ENCODE assay signal across 8 mouse cellular contexts in genomic region chr5:140827413-140827812, GRCm38 (mm10). TPM values are rescaled to one million over a fixed set of nuclear protein-coding genes. Genes with fewer than 3 reads are reported as not detected.
DNase-seq lines count a peak whose midpoint lies in the region; ATAC-seq lines count a peak whose summit lies in the region.

No protein-coding gene starts in this region.

- no peak overlapping the region for H3K27ac ChIP-seq in embryonic facial prominence, embryonic 12.5 days
- no peak overlapping the region for H3K27ac ChIP-seq in embryonic facial prominence, embryonic 10.5 days (replicated peaks)
- H3K27ac ChIP-seq in kidney, embryonic 15.5 days = peak overlapping the region; percentile 41
- H3K27ac ChIP-seq in hindbrain, embryonic 14.5 days = no peak overlapping the region
- 0 out of 2 replicates have a peak overlapping the region, but pooled peaks have one; percentile 25 for H3K27ac ChIP-seq in midbrain, embryonic 15.5 days

- no peak overlapping the region for H3K9ac ChIP-seq in embryonic facial prominence, embryonic 12.5 days
- H3K9ac ChIP-seq in kidney, embryonic 15.5 days = no peak overlapping the region
- H3K9ac ChIP-seq in hindbrain, embryonic 14.5 days = peak overlapping the region; percentile 36; the same call in 1 of the 2 replicates
- no peak overlapping the region for H3K9ac ChIP-seq in midbrain, embryonic 15.5 days

- H3K4me2 ChIP-seq in embryonic facial prominence, embryonic 12.5 days (replicated peaks) = 0 out of 2 replicates have a peak overlapping the region, but pooled peaks have one; percentile 82
- H3K4me2 ChIP-seq in kidney, embryonic 15.5 days = peak overlapping the region; percentile 93
- H3K4me2 ChIP-seq in hindbrain, embryonic 14.5 days (replicated peaks) = peak overlapping the region; percentile 95
- peak overlapping the region; percentile 89 for H3K4me2 ChIP-seq in midbrain, embryonic 15.5 days

- H3K9me3 ChIP-seq in embryonic facial prominence, embryonic 12.5 days = no peaks in the 10 kb centered on the region
- H3K9me3 ChIP-seq in embryonic facial prominence, embryonic 10.5 days = no peaks in the 10 kb centered on the region
- H3K9me3 ChIP-seq in kidney, embryonic 15.5 days (replicated peaks) = no peaks in the 10 kb centered on the region
- H3K9me3 ChIP-seq in hindbrain, embryonic 14.5 days (ENCODE audit: control insufficient read depth, low read length) = no peaks in the 10 kb centered on the region
- H3K9me3 ChIP-seq in midbrain, embryonic 15.5 days = no peaks in the 10 kb centered on the region

- H3K4me3 ChIP-seq in embryonic facial prominence, embryonic 12.5 days = no peak overlapping the region
- H3K4me3 ChIP-seq in embryonic facial prominence, embryonic 10.5 days = no peak overlapping the region
- peak overlapping the region; percentile 76; the same call in 1 of the 2 replicates for H3K4me3 ChIP-seq in kidney, embryonic 15.5 days (replicated peaks)
- H3K4me3 ChIP-seq in hindbrain, embryonic 14.5 days (replicated peaks; ENCODE audit: low read length) = peak overlapping the region; percentile 9; the same call in 1 of the 2 replicates
- no peak overlapping the region for H3K4me3 ChIP-seq in midbrain, embryonic 15.5 days

- no peak for ATAC-seq in embryonic facial prominence, embryonic 12.5 days (ENCODE audit: insufficient number of reproducible peaks, insufficient read depth, low FRiP score, low TSS enrichment)
- ATAC-seq in kidney, embryonic 15.5 days (replicated peaks; ENCODE audit: low FRiP score) = no peak
- ATAC-seq in hindbrain, embryonic 14.5 days (ENCODE audit: low FRiP score) = no peak
- ATAC-seq in midbrain, embryonic 15.5 days (replicated peaks) = no peak

- H3K27me3 ChIP-seq in embryonic facial prominence, embryonic 12.5 days = no peaks in the 10 kb centered on the region
- H3K27me3 ChIP-seq in embryonic facial prominence, embryonic 10.5 days (replicated peaks; ENCODE audit: low read depth, poor library complexity, severe bottlenecking) = no peaks in the 10 kb centered on the region
- H3K27me3 ChIP-seq in kidney, embryonic 15.5 days = no peaks in the 10 kb centered on the region
- H3K27me3 ChIP-seq in hindbrain, embryonic 14.5 days (ENCODE audit: control insufficient read depth, insufficient read depth, low read length) = no peaks in the 10 kb centered on the region
- H3K27me3 ChIP-seq in midbrain, embryonic 15.5 days (replicated peaks) = no peaks in the 10 kb centered on the region

- 0 out of 2 replicates have a peak, but pooled peaks cover 4% of the 10 kb centered on the region for H3K36me3 ChIP-seq in embryonic facial prominence, embryonic 12.5 days
- H3K36me3 ChIP-seq in embryonic facial prominence, embryonic 10.5 days (replicated peaks) = peaks cover 21% of the 10 kb centered on the region
- H3K36me3 ChIP-seq in kidney, embryonic 15.5 days = no peaks in the 10 kb centered on the region; the same call in 1 of the 2 replicates
- no peaks in the 10 kb centered on the region; the same call in 1 of the 2 replicates for H3K36me3 ChIP-seq in hindbrain, embryonic 14.5 days (replicated peaks; ENCODE audit: control insufficient read depth, insufficient read depth)
- H3K36me3 ChIP-seq in midbrain, embryonic 15.5 days (replicated peaks) = no peaks in the 10 kb centered on the region

- 56% methylated on average over 2 of the region's 2 CpGs for WGBS in embryonic facial prominence, embryonic 12.5 days
- 61% methylated on average over 2 of the region's 2 CpGs for WGBS in embryonic facial prominence, embryonic 10.5 days
- 50% methylated on average over 2 of the region's 2 CpGs for WGBS in kidney, embryonic 15.5 days
- WGBS in hindbrain, embryonic 14.5 days = 64% methylated on average over 2 of the region's 2 CpGs
- WGBS in midbrain, embryonic 15.5 days = 65% methylated on average over 2 of the region's 2 CpGs

- H3K4me1 ChIP-seq in embryonic facial prominence, embryonic 12.5 days = peaks cover 26% of the 10 kb centered on the region
- peaks cover 37% of the 10 kb centered on the region for H3K4me1 ChIP-seq in embryonic facial prominence, embryonic 10.5 days
- peaks cover 37% of the 10 kb centered on the region for H3K4me1 ChIP-seq in kidney, embryonic 15.5 days
- peaks cover 36% of the 10 kb centered on the region for H3K4me1 ChIP-seq in hindbrain, embryonic 14.5 days (replicated peaks; ENCODE audit: control insufficient read depth, insufficient read depth, low read length)
- peaks cover 45% of the 10 kb centered on the region for H3K4me1 ChIP-seq in midbrain, embryonic 15.5 days

- DNase-seq in embryonic facial prominence, embryonic 10.5 days (ENCODE audit: low spot score) = no peak
- no peak for DNase-seq in kidney, adult 11 months
- no peak for DNase-seq in hindbrain, embryonic 14.5 days (ENCODE audit: low spot score)
- DNase-seq in urinary bladder, postnatal 10 days (ENCODE audit: low spot score) = no peak
- DNase-seq in cerebellum, postnatal 10 days = no peak

RNA-seq across cellular contexts. Expression of gene Gna12, which starts 2.8 kb away (rescaled TPM):
- 30.5 and 57.8 TPM in 2 replicates for polyA plus RNA-seq in embryonic facial prominence, embryonic 12.5 days (2016; fragmentation: Nextera tagmentation; extraction: Ambion mirVana)
- 11.4 and 14.1 TPM in 2 replicates for polyA plus RNA-seq in embryonic facial prominence, embryonic 10.5 days (2016; fragmentation: Nextera tagmentation; extraction: Ambion mirVana)
- 15.9 and 16.1 TPM in 2 replicates for polyA plus RNA-seq in kidney, embryonic 15.5 days (2015; fragmentation: Nextera tagmentation; extraction: Ambion mirVana)
- 23.8 and 25.0 TPM in 2 replicates for polyA plus RNA-seq in hindbrain, embryonic 14.5 days (2014; fragmentation: Nextera tagmentation; extraction: Ambion mirVana)
- 49.8 and 63.1 TPM in 2 replicates for polyA plus RNA-seq in midbrain, embryonic 15.5 days (2015; fragmentation: Nextera tagmentation; extraction: Ambion mirVana)

Comparison
In these comparisons a context has a peak if more than half of its experiments do, and no peak if none do; other contexts are left out.
1. H3K27ac ChIP-seq: peak in kidney, embryonic 15.5 days (single experiment) and midbrain, embryonic 15.5 days (single experiment); none in embryonic facial prominence, embryonic 12.5 days (single experiment), embryonic facial prominence, embryonic 10.5 days (single experiment) and hindbrain, embryonic 14.5 days (single experiment).
2. H3K4me3 ChIP-seq: peak in kidney, embryonic 15.5 days (single experiment) and hindbrain, embryonic 14.5 days (single experiment); none in embryonic facial prominence, embryonic 12.5 days (single experiment), embryonic facial prominence, embryonic 10.5 days (single experiment) and midbrain, embryonic 15.5 days (single experiment).
3. Peak in every context shown above with its lines, with median percentiles within 50 percentile points of each other: H3K4me2 ChIP-seq.